Mouse (Mus musculus) left cerebral cortex, postnatal 10 days (tissue): ENCODE measurements at regions not wholly inside any gene's neighbourhood (a gene's known extent, or its start where the extent isn't known, plus 50 kb on each side); places are given as distances from the start of the nearest gene placed in this dataset.
A peak's percentile ranks its signal among the peaks of the same experiment; 100 is the strongest.

Source experiments
- DNase-seq, 2 experiments: peaks; one replicate each; pipeline ENCODE4 v3.0.0; 2021 to 2022; ENCODE audit warnings: low spot score in 2 of 2, mixed read lengths in 1 of 2; ENCODE audit errors: extremely low spot score in 1 of 2
- intact Hi-C: fragments of 180-260 bp; cut with DNase I; formaldehyde crosslinking; loops from one replicate; pipeline ENCODE4 v1.15.1; 2025

DNA sequence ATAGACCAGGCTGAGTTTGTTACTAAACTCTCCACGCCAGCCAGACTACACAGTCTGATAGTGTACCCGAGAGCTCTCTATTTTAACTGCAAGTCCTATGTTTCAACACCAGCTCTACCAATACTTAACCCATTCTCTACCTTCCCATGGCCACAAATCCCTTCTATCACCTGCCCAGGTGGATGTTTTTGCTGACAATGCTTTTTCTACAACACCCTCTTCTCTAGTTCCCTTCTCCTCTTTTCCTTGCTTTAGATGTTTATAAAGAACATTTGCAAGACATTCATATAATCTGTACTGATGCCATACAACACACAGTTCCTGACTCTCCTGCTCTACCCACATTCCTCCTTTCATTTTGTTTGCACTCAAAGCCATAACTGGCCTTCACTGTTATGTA, 161.9 kb downstream of the 1500009L16Rik start:
- no peak for DNase-seq
- intact Hi-C loops = no loop called here

DNA sequence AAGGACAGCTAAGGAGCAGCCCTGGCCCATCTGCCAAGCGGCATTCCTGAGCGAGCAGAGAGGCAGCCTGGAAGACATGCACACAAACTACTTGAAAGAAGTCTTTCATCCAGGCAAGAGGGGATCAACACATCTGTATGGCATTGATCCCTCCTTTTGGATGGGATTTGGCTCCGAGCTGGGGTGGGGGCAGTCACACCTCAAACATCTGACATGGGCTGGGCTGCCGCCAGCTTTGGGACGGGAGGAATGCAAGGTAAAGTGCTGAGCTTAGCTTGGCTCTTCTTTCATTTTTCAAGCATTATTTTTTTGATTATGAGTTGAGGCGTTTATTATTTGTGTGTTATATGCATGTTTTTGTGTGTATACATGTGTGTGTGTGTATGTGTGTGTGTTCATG, 165.9 kb downstream of the 1500009L16Rik start:
- intact Hi-C loops = no loop called here
- no peak for DNase-seq

DNA sequence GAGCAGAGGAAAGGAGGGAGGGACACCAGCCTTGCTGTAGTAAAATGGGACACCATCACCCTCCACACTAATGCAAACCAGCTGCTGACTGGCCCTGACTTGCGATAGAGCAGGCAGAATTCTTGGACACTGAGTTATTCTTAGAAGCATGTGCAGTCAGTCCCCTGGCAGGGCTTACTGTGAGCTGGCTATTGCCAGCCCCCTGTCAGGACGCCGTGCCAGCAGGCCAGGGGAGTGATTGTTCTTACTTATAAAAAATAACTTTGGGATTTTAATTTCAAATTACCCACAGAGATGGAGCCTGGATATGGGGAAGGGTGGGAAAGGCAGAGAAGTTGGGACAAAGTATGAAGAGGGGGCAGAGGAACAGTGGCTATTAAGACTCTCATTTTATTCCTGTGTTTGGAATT, 173.1 kb downstream of the 1500009L16Rik start:
- intact Hi-C loops = no loop called here
- peak in 1 of 2 experiments; percentile 36 for DNase-seq

DNA sequence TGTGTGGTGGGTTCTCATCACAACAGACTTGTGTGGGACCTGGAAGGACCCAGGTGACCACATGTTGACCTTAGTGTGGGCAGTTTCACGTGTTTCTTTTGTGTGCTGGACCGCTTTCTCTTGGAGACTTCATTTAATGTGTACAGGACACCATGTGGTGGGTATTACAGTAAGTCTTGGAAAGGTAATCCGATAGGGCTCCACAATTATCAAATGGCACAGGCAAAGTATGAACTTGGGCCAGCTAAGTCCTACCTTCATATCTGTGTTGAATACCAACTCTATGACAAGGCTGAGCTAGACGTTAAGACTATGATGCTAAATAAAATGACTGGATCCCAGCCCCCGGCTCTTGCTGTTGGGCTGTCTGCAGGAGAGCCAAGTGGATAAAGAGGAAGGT, 173.5 kb downstream of the 1500009L16Rik start:
- DNase-seq = no peak
- intact Hi-C loops = no loop called here

DNA sequence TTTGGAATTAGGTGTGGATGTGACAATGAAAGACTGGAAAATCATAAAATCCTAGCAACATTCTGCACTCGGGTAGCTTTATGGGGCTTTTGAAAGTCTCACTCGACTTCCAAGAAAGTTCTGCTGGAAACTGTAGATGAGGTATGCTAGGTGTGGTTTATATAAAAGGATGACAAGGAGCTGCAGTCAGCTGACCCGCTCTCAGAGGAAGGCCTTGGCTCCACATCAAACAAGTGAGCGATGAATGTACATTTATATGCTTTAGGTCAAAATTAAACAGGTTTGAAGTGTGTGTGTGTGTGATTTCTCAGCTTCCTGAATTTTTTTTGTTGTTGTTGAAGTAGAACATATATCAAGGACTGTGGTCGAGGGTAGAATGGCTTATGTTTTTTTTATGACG, 174.9 kb downstream of the 1500009L16Rik start:
- no peak for DNase-seq
- intact Hi-C loops = no loop called here

DNA sequence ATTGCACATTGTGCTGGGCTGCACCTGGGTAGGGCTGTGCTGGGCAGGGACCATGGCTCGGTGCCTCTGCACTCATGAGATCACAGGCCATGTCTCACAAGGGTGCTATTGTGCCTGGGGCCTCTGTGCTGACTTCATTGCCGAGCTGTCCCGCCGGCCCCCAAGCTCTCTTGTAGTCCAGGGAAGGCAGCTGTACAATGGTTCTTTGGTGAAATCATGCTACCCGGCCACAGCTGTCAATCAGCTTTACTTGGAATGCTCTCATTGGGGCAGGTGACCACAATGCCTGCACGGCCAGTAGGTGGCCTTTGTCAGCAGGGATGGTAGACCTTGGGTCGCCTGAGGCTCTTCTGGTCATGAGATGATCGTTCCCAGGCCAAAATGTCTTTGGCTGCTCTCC, 184.1 kb downstream of the 1500009L16Rik start:
- peak; percentile 4 to 25 for DNase-seq
- intact Hi-C loops = no loop called here

DNA sequence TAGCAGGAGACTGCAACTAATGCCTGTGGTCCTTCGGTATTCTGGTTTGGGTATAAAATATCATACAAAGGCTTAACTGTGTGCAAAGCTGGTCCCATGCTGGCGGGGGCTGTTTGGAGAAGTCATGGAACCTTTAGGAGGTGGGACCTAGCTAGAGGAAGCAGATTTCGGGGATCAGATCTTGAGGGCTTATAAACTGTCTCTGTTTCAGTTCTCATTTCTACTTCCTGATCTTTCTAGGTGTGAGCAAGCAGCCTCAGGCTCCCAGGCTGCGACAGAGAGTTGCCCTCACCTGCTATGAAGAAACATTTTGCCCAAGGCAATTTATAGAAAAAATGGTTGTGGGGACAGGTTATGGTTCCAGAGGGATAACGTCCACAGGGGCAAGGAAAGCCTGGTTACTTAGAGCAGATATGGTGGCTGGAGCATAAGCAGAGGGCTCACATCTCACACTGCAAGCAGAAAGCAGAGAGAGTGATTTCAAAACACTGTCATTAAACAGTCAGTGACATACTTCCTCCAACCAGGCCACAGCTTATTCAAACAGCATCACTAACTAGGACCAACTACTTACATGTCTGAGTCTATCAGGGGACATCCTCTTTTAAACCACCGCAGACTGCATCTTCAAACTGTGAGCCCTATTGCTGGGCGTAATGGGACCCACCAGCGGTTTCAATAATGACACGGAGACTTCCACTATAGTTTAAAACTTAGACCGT, 188.1 kb downstream of the 1500009L16Rik start:
- DNase-seq = no peak
- intact Hi-C loops = no loop called here

DNA sequence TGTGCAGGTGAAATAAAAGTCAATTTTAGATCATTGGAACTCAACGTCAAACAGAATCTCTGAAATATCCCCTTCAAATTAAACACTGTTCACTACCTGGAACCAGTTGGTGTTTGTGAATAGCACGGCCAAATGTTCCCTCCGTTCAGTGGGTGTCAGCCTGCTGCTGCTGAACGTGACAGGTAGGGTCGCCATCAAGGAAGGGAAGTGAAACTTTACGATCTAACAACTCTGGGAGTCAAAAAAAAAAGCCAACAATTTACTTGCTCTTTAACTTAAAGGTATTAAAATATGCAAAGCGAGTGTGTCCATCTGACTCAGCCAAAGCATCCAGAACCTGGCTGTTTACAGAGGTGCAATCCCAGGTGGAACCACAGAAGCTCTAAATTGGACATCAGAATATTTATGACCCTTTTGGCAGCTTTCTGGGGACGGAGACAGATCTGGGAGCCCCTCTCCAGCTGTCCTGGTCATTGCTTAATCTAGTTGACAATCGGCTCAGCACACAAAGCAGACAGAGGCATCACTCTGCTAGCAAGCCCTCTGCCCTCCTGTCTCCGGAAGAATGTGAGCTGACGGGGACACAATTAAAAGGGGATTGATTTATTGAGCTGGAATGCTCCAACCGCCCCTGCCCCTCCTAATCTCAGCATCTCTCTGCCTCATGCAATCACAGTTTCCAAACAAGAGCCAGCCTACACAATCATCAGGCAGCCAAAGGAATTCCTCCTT, 191.9 kb downstream of the 1500009L16Rik start:
- DNase-seq = no peak
- intact Hi-C loops = no loop called here

DNA sequence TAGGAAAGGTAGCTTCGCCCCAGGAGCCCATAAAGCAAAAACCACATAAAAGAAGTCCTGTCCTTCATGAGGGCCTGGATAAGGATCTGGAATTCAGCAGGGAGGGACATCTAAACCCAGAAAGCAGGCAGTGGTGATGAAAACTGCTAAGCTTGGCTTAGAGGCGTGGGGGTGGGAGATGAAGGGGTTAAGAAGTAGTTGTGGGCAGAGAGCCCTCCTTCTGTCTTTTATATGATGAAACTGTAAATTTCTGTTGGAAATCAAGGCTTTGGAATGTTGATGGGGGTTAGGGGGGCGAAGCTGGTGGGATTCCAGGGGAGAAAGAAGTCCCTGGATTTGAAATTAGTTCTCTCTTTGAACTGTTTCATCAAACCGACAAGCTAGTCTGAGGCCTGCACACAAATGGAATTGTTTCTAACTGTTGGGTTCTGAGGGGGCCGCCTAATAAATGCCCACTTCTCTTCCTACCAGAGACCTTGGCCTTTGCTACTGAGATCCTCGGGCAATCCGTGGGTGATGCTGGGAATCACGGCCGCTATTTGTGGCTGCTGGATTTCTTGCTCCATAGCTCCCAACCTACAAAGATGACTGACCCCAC, 192.6 kb downstream of the 1500009L16Rik start:
- DNase-seq = no peak
- intact Hi-C loops = no loop called here

DNA sequence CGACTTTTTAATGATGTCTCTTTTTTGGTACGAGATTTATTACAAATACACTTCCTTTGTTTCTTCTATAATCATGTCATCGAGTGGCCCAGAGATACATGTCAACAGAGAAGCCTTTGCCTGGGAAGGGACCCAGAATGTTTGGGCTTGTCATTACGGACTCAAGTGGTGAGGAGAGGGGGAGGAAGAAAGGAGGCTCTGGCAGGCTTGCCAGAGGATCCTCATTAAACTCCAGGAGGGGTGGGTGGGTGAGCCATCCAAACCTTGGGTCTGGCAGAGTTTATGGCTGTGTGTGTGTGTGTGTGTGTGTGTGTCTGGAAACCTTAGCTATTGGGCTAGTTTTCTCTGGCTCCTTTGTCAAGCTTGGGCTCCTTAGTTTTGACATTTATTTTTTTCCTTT, 204.3 kb downstream of the 1500009L16Rik start:
- intact Hi-C loops = no loop called here
- no peak for DNase-seq

DNA sequence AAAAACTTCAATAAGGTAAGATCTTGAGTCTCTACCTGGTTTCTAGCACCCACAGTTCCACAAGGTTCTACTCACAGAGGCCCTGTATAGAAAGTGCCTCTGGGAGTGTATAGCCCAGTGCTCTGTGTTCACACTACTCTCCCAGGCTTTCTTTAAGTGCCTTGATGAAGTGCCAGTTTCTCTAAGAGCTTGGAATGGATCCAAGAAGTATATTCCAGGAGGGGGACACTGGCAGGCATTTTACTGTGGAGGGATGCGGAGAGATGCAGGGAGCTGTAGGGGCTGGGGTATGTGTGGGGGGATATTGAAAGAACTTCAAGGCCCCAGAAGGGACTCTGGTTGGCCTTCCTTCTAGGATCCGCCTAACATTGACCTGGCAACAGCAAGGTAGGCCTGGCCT, 204.9 kb downstream of the 1500009L16Rik start:
- DNase-seq = no peak
- intact Hi-C loops = no loop called here

DNA sequence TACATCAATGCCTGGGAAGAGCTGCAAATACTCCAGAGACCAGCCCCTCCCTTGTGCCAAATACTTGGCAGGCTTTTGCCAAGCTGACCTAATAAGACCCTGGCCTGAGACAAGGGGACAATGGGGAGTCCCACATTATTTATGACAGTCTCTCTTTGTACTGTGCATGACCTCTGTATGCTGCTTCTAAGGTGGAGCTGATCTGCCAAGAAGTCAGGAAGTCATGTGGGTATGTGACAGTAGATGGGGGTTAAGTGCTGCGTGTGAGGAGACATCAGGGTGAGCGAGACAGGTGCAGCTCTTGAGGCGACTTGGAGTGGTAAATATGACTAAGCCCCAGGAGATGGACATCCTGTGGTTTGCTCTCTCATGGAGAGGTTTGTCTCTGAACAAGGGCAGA, 209.1 kb downstream of the 1500009L16Rik start:
- no peak for DNase-seq
- intact Hi-C loops = no loop called here

DNA sequence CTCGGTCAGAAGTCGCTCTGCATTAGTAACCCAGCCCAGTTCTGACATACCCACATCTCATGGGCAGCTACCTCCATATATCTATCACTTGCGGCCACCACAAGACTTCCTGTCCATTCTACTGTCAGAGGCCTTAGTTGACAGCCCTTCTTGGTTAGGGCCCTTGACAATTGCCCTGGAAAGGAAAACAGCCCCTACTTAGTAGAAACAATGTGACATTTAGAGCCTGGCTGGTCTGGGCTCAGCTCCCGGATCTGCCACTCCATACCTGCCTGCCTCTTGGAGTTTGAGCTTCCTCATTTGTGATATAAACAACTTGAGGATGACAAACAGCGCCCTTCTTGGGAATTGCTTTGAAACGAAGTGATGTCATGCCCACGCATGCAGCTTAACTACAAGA, 210.5 kb downstream of the 1500009L16Rik start:
- intact Hi-C loops = no loop called here
- DNase-seq = no peak

DNA sequence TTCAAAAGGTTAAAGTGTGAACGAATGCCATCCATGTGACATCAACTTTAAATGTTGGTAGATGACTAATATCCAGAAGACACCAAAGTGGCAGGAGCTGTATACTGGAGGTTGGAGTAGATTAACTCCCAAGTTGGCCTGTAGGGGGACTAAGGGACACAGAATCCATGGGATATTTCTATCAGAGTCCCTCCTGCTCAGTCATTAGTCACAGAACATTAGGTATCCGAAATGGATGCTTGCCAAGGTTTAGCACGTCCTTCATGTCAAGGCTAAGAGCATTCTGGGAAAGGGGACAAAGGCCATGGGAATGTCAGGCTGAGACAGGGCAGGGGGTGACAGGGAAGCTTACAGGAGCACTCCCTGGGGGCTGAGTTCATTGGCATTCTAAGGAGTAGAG, 211.8 kb downstream of the 1500009L16Rik start:
- intact Hi-C loops = no loop called here
- DNase-seq = no peak

DNA sequence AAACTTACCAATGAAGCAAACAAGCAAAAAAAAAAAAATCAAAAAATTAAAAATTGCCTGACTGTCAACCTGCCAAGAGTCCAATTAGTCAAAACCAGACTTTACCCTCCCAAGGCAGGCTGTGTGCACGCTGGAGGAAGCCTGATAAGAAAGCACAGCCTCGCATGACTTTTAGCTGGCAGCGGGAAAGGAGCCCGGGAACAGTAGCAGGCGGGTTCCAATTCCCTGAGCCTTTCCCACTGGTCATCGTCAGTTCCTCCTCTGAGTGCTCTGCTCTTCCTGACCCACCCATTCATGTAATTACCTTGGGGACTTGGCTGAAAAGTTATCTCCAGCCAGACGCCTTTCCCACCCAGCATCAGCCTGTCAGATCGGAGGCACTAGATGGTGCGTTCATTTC, 214.5 kb downstream of the 1500009L16Rik start:
- no peak for DNase-seq
- intact Hi-C loops = no loop called here

DNA sequence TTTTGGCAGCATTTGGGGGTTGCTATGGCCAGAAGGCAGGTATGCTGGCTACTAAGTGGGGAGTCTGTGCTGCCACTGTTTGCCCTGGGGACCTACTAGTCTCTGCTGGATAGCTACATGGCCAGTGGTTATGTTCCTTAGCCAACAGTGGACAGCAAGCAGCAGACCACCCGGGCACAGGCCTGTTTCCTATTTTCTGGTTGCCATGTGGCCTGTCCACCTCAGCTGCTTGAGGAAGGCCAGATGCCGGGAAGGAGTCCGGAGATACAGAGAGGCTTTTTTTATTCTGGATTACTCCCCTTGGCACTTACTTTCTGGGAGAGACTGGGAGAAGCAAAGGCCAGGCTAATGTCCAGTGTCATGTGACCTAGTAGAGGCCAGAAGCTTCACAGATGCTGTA, 219.4 kb downstream of the 1500009L16Rik start:
- intact Hi-C loops = no loop called here

DNA sequence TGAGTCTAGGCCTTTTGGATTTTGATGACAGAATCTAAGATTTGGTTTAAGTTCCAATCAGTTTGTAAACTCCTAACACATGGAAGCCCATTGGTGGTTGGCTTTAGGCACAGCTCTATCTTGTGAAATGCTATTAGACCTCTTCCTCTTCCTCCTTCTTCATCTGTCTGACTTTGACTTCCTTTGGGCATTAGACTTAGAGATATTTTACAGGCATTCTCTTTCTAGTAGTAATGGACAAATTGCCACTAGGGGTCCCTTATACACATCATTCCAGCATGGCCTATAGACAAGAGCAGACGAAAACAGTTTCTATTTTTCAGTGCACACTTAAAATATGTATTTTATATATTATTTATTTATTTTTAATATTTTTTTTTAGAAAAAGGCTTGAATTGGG, 221.5 kb downstream of the 1500009L16Rik start:
- DNase-seq = no peak
- intact Hi-C loops = no loop called here

More for the DNA sequence above, 219.4 kb downstream of the 1500009L16Rik start:
- no peak for DNase-seq

DNA sequence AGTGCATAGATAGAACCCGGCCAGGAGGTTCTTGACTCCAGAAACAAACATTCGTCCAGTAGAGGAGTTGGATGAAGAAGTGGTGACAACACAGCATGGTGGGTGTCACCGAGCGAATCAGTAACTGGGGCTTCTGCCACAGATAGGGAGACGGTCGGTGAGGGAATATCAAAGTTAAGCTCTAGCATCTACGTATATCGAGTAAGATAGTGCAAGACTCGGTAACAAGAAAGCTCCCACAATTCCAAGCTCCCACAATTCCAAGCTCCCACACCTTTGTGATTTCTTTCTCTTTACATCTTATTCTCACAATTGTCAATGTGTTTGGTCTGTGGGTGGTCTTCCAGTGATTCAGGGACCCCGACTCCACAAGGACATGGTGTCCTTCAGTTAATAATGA, 222.2 kb downstream of the 1500009L16Rik start:
- intact Hi-C loops = no loop called here
- DNase-seq = no peak

DNA sequence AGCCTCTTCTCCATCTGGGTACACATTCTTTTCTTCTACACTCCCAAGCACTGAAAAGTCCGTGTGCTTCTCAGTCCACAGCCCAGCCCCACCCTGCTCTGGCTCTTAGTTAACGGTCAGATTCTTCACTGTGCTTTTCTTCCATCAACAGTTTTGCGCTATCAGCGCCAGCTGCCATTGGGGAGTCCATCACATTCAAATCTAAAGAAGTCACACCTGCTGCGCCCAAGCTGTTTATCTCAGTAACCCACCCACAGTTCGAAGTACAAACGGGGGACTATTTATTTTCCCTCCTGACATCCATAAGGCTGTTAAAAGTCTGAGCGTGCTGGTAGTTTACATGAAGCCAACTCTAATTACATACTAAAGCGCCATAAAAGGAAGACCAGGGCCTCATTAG, 222.8 kb downstream of the 1500009L16Rik start:
- DNase-seq = no peak
- intact Hi-C loops = no loop called here
